Mouse (Mus musculus) brown adipose tissue, adult 24 weeks (tissue): ENCODE data around the gene Gfral. TPM values are rescaled to one million over a fixed set of nuclear protein-coding genes. Genes with fewer than 3 reads are reported as not detected.
"Not testable (repeated sequence)": the region's sequence is repeated elsewhere in the genome, so short reads cannot be mapped to it uniquely, and the experiment has no call there.

Experiments used
- H3K27ac ChIP-seq: fragments of 200-500 bp; replicated peaks from 2 replicates; pipeline ENCODE4 v1.5.1; 2012; ENCODE audit warnings: low read depth, mild to moderate bottlenecking, low read length
- H3K4me1 ChIP-seq: fragments of 200-500 bp; 2 replicates; pipeline ENCODE4 v1.6.1; 2012; ENCODE audit warnings: low read length, mixed read lengths; ENCODE audit not compliant: control insufficient read depth, insufficient read depth, insufficient read length
- H3K4me3 ChIP-seq: fragments of 200-500 bp; 2 replicates; pipeline ENCODE4 v1.5.1; 2012; ENCODE audit warnings: low read depth, mild to moderate bottlenecking, low read length, moderate library complexity; ENCODE audit not compliant: insufficient read depth
- polyA plus RNA-seq: library from polyadenylated mRNA; stranded (reverse); fragments of >200 nt; gene quantifications from 2 replicates; pipeline ENCODE4 v1.2.4, GENCODE M21; 2012; ENCODE audit not compliant: missing spikeins, insufficient read depth, insufficient read length

Gene Gfral
- polyA plus RNA-seq, 1 experiment, result not detected

DNA sequence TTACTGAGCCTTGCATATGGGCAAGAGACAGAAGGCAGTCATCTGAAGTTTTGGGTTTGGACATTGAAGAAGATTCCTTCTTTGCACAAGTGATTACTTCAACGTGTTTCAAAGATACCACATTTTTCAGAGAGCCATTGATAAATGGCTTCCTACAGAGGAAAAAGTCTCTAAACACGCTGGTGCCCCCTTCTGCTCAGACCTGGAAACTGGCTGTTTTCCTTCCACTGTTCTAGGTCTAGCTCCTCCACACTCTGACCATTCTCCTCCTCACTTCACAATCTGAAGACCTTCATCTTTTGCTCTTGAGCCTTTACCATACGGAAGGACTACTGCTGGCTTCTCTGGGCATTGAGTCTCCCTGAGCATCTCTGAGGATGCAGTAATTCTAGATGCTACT is 45.1 kb downstream of the Gfral start:
- Histone ChIP-seq H3K4me3 (no peak overlapping the region), H3K27ac (no peak overlapping the region), H3K4me1 (no peaks in the 10 kb centered on the region)

DNA sequence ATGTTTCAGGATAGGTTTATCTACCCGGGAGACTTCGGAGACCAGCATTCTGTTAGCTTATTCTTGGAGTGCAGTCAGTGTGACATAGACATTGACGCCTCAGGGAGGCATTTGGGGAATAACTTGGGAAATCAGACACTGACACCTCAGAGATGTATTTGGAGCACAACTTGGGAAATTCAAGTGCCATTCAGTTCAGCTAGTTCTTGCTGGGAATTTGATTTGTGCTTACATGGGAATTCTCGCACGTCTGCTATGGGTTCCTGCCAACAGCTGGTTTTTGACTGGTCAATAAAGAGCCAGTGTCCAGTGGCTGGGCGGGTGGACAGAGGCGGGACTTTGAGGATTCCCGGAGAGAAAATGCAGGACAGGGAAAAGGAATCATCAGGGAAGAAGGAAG is 51.0 kb downstream of the Gfral start:
- no peak overlapping the region for H3K4me3 ChIP-seq
- H3K4me1 ChIP-seq, result no peaks in the 10 kb centered on the region
- no peak overlapping the region for H3K27ac ChIP-seq

DNA sequence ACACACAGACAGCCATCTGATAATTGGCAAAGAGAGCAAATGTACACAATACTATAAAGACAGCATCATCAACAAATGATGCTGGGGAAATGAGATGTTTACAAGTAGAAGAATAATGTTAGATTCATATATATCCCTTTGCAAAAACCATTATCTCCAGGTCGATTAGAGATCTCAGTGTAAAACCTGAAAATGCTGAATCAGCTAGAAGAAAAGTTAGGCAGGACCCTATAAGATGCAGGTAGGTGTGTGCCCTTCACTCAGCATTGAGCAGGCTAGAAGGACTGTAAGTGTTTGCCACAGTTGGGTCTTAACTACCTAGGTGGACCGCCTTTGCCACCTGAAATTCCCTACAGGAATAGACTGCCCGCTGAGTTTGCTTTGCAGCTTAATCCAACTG is 67.9 kb downstream of the Gfral start:
- H3K27ac ChIP-seq, result no peak overlapping the region
- H3K4me3 ChIP-seq, result no peak overlapping the region
- H3K4me1 ChIP-seq, result no peaks in the 10 kb centered on the region

- H3K27ac ChIP-seq, result no peak overlapping the region
- no peaks in the 10 kb centered on the region for H3K4me1 ChIP-seq
- no peak overlapping the region for H3K4me3 ChIP-seq
Measured at GRCm38 (mm10) chr9:76138378-76139109, 74.9 kb downstream of the Gfral start.

DNA sequence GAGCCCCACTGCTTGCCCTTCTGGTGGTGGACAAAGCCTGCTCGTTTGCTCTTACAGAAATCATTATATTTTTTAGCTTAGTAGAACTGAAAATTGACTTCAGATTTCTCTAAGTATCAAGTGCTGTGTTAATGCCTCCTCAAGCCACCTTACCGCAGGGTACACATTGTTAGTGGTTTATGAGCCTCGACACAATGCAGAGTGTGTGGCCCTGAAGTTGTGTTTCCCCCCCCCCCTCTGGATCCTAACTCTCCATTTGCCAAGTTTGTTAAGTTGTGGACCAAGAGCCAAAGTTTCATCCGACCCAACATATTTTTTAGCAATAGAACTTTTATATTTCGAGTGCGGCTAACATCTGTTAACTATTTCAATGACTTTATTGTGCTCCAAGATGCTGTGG is 79.4 kb downstream of the Gfral start:
- Histone ChIP-seq H3K4me3 (no peak overlapping the region), H3K27ac (no peak overlapping the region), H3K4me1 (no peaks in the 10 kb centered on the region)

DNA sequence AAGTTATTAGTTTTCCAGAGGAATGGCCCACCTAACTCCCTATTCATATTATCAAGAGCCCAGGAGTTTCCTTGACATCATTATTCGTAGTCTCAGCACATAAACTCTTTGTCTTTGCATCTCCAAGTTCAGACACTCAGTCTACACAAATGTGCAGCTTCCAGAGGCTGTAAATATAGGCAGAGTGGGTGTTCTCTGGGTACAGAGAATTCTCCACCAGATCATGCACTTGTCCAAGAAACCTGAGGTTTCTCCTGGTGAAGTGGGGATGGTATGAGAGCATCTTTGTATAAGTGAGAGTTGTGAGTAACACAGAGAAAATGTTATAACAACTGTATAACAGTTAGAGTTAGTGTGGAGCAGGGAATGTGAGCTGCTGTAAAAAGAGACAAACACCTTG is 84.1 kb downstream of the Gfral start:
- no peak overlapping the region for H3K27ac ChIP-seq
- no peaks in the 10 kb centered on the region for H3K4me1 ChIP-seq
- H3K4me3 ChIP-seq, result no peak overlapping the region

DNA sequence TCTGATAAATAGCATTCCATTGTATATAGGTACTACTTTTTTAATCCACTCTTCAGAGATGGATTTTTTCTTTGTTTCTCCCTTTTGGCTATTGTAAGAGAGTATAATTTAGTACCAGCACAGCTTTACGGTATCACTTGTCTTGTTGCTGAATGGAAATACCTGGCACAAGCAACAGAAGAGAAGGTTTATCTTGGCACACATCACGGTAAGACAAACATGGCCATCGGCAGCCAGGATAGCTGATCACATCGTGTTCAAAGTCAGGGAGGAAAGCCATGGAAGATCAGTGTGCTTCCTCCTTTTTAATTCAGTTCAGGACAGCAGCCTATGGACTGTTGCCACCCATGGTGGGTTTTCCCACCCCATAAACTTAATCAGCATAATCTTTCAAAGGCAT is 89.2 kb downstream of the Gfral start:
- Histone ChIP-seq H3K27ac (no peak overlapping the region), H3K4me1 (no peaks in the 10 kb centered on the region), H3K4me3 (no peak overlapping the region)

DNA sequence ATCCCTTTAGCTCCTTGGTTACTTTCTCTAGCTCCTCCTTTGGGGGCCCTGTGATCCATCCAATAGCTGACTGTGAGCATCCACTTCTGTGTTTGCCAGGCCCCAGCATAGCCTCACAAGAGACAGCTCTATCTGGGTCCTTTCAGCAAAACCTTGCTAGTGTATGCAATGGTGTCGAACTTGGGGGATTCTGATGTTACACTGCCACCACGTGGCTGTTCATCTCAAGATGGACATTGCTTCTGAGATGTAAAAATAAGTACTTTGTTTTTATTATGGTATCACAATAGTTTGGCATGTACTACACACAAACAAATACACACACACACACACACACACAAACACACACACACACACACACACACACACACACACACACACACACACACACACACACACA is 90.6 kb downstream of the Gfral start:
- H3K4me1 ChIP-seq, H3K4me3 ChIP-seq, H3K27ac ChIP-seq: not testable (repeated sequence)

Other genes starting within 250 kb of the Gfral start
- not detected in 2 replicates for gene Hmgcll1, start 198.8 kb downstream of the Gfral start, polyA plus RNA-seq
- gene Hcrtr2, start 110.2 kb upstream of the Gfral start, polyA plus RNA-seq, result not detected in 2 replicates